8 mouse cellular contexts compared by ENCODE assay signal in genomic region chr17:90606718-90607426, GRCm38 (mm10).
DNase-seq lines count a peak whose midpoint lies in the region; ATAC-seq lines count a peak whose summit lies in the region.
"Had no signal": no experiment of that assay in that cellular context is flagged by ENCODE, and none has a peak within 500 bp of the region (broad histone marks: within the 10 kb centered on the region; RNA-seq: fewer than 3 reads in every experiment).

No protein-coding gene starts in this region.

- no peak overlapping the region for H3K9ac ChIP-seq in forebrain, embryonic 16.5 days (replicated peaks; ENCODE audit: low read depth, low read length)
- no peak overlapping the region for H3K9ac ChIP-seq in kidney, embryonic 14.5 days (ENCODE audit: low read depth, low read length)
- H3K9ac ChIP-seq: limb, embryonic 15.5 days had no signal

- no peak overlapping the region for H3K27ac ChIP-seq in forebrain, embryonic 16.5 days (ENCODE audit: low read length)
- H3K27ac ChIP-seq in kidney, embryonic 14.5 days (ENCODE audit: low read depth, low read length): no peak overlapping the region
- H3K27ac ChIP-seq: limb, embryonic 15.5 days had no signal

- 87% methylated on average over 4 of the region's 4 CpGs for WGBS in forebrain, embryonic 16.5 days
- WGBS in kidney, embryonic 14.5 days: 88% methylated on average over 4 of the region's 4 CpGs

- peak; percentile 69 for ATAC-seq in forebrain, embryonic 16.5 days
- ATAC-seq in kidney, embryonic 14.5 days (ENCODE audit: low FRiP score, low TSS enrichment): no peak
- no peak for ATAC-seq in erythroid progenitor cell, adult 5-6 weeks (replicated peaks; ENCODE audit: low FRiP score, poor library complexity, severe bottlenecking)

- no peaks in the 10 kb centered on the region for H3K4me1 ChIP-seq in forebrain, embryonic 16.5 days (replicated peaks; ENCODE audit: control insufficient read depth, insufficient read depth, low read length)
- no peaks in the 10 kb centered on the region for H3K4me1 ChIP-seq in kidney, embryonic 14.5 days (ENCODE audit: control insufficient read depth, insufficient read depth, low read length)
- H3K4me1 ChIP-seq: limb, embryonic 15.5 days had no signal

- no peak overlapping the region for H3K4me2 ChIP-seq in forebrain, embryonic 16.5 days (ENCODE audit: low read length)
- no peak overlapping the region for H3K4me2 ChIP-seq in kidney, embryonic 14.5 days (replicated peaks; ENCODE audit: low read depth, low read length)
- H3K4me2 ChIP-seq: limb, embryonic 15.5 days had no signal

- no peaks in the 10 kb centered on the region for H3K9me3 ChIP-seq in forebrain, embryonic 16.5 days (ENCODE audit: control insufficient read depth, low read length)
- H3K9me3 ChIP-seq in kidney, embryonic 14.5 days (ENCODE audit: control insufficient read depth, low read length): no peaks in the 10 kb centered on the region
- H3K9me3 ChIP-seq: limb, embryonic 15.5 days had no signal

- H3K4me3 ChIP-seq in forebrain, embryonic 16.5 days (replicated peaks; ENCODE audit: low read length): no peak overlapping the region
- H3K4me3 ChIP-seq in kidney, embryonic 14.5 days (ENCODE audit: low read length): no peak overlapping the region
- H3K4me3 ChIP-seq: limb, embryonic 15.5 days had no signal

- DNase-seq in 3T3-L1 (ENCODE audit: low read depth, low spot score) (peak; percentile 41), NIH3T3 (ENCODE audit: low read depth) (peak; percentile 40)
- DNase-seq in layer of hippocampus, adult 9-11 months: peak; percentile 73
- DNase-seq in spleen, postnatal 4 days (ENCODE audit: low spot score in 2 of 2): no peak

- no peaks in the 10 kb centered on the region for H3K27me3 ChIP-seq in forebrain, embryonic 16.5 days (replicated peaks; ENCODE audit: control insufficient read depth, insufficient read depth, low read length)
- H3K27me3 ChIP-seq in kidney, embryonic 14.5 days (ENCODE audit: control insufficient read depth, insufficient read depth, low read length): no peaks in the 10 kb centered on the region
- H3K27me3 ChIP-seq: limb, embryonic 15.5 days had no signal

- no peaks in the 10 kb centered on the region for H3K36me3 ChIP-seq in forebrain, embryonic 16.5 days (ENCODE audit: control insufficient read depth, insufficient read depth)
- no peaks in the 10 kb centered on the region for H3K36me3 ChIP-seq in kidney, embryonic 14.5 days (ENCODE audit: control insufficient read depth, insufficient read depth, low read length)
- H3K36me3 ChIP-seq: limb, embryonic 15.5 days had no signal

Comparison
In these comparisons a context has a peak if more than half of its experiments do, and no peak if none do; other contexts are left out.
1. DNase-seq: peak in 3T3-L1 (single experiment), NIH3T3 (single experiment) and layer of hippocampus, adult 9-11 months (single experiment); none in spleen, postnatal 4 days (0 of 2).